Mouse (Mus musculus) C2C12 (cell line): Measurements from ENCODE around the gene Tmem14c.

Source experiments
- CTCF ChIP-seq: IDR thresholded peaks from one replicate; pipeline ENCODE4 v1.5.1; 2011; ENCODE audit not compliant: control insufficient read depth, insufficient read depth, insufficient read length
- FOSL1 ChIP-seq: IDR thresholded peaks from one replicate; pipeline ENCODE4 v1.8.0; 2011; ENCODE audit warnings: mild to moderate bottlenecking, low read length; ENCODE audit not compliant: poor library complexity, insufficient read depth, severe bottlenecking
- MYOD1 ChIP-seq: IDR thresholded peaks from one replicate; pipeline ENCODE4 v1.6.1; 2011; ENCODE audit warnings: low read depth; ENCODE audit not compliant: control insufficient read depth, insufficient read length
- MYOG ChIP-seq: IDR thresholded peaks from one replicate; pipeline ENCODE4 v1.6.1; 2011; ENCODE audit not compliant: control insufficient read depth, insufficient read length; ENCODE audit errors: extremely low read depth
- USF1 ChIP-seq: IDR thresholded peaks from one replicate; pipeline ENCODE4 v1.6.1; 2011; ENCODE audit warnings: low read depth, mild to moderate bottlenecking, control low read depth, moderate library complexity

DNA sequence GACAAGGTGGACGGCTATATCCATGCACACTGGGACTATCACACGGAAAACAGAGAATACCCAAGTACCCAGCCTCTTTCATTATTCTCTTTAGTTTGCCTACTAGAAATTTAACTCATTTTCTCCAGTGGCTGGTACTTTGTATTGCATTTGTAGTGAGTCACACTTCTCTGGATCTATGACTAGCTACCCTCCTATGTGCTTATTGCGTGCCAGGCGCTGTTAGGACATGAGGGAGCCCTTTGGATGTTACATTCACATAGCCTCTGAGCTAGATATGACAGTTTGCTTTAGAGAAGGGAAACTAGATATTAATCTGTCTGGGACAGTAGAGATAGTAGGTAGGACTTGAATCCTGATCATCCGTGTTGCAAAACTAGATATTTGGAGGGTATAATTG lies 30.0 kb upstream of the Tmem14c start:
- TF ChIP-seq CTCF (no peak), FOSL1 (no peak), MYOG (no peak), USF1 (no peak), MYOD1 (no peak)
